Mouse (Mus musculus) activated CD4-positive, CD25-positive, alpha-beta regulatory T cell, adult 4 months (primary cell): Measurements from ENCODE around the gene Lrrc4c. TPM values are rescaled to one million over a fixed set of nuclear protein-coding genes. Genes with fewer than 3 reads are reported as not detected.

Experiments used
- ATAC-seq: one replicate; pipeline ENCODE4 v1.8.0; 2017
- polyA plus RNA-seq, 2 experiments: library from polyadenylated mRNA; unstranded; fragments of 100-300 nt; shearing (Covaris generic); gene quantifications; one replicate each; pipeline ENCODE4 v1.2.1; 2017

The Lrrc4c gene
- polyA plus RNA-seq, 2 experiments from 2014 or later: 0.74 TPM; not detected in 1

DNA sequence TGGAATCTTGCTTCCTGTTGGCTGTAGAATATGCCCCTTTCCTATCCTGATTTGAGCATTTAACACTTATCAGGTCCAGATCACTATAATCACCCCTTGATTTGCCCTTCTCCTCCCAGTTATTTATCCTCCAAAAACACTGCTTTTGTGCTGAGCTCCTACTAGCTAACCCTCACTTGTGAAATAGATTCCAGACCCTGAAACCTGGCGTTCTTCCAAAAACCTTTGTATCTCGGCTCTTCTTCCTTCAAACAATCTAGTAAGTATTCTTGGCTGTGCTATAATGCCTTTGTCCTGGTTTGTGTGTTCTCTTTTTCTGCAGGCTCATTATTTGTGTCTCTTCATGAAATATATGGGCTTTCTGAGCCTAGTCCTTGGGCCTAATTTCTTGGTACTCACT is 1167.6 kb downstream of the Lrrc4c start:
- ATAC-seq: no peak

DNA sequence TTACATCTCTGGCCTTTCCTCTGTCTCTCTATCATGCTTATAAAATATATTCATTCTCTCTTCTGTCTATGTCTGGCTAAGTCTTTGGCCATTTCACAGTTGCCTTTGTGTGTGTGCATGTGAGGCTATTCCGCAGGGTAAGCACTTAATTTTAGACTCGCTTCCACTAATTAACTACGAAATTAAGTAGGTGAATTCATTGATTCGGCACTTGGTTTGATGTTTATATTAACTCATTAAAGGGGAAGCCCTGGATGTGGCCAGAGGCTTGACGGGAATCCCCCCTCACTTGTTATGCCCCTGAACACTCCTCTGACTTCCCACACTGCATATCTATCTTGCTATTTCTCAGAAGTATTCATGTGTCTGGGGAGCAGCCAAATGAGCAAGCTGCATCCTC is 1169.6 kb downstream of the Lrrc4c start:
- ATAC-seq: no peak

DNA sequence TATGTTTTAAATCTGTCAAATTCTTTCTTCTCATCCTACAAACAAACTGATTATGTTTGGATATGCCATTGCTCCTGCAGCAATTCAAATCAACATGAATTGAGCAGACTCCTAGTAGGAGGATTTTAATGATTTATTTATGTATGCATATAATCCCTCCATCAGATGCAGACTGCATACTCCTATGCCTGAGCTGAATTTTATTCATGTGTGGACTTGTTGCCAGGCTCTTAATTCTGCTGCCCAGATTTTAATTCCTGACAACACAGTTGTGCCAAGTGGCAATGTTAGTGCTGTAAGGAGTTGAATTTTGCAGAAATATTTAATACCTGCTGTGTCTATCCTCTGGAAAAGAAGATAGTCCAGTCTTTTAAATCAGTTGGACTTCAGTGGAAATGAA is 1179.1 kb downstream of the Lrrc4c start:
- no peak for ATAC-seq

DNA sequence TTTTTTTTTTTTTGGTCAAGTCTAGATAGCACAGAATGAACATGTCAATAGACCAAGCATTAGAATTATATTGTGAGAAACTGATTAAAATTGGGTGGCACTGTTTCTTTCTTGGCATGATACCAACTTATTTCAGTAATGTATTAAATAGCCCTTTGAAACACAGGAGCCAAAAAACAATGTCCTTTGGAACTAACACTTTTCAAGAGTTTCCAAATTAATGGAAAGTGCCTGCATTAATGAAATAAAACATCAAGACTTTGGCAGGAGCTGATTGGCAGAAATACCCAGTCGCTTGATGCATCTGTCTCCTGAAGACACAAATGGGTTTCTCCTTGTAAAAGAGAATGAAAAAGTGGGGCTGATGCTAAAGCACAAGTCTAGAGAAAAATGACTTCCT is 1184.5 kb downstream of the Lrrc4c start:
- ATAC-seq: no peak

DNA sequence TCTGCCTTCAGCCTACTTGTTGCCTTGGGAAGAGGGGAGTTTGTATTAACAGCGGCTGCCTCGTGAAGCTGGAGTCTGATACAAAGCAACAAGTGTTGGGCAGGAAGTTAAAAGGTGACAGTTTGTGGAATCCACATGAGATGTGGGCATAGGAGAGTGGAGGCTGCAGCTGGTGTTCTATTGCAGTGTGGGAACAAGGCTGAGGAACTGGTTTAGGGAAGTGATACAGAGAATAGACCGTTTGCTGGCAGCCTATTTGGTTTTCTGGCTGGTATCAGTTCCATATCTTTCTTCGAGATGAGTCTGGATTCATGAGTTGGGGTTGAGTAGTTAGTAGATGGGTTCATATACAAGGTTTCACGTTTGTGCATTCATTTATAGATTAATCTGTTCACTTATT is 1186.9 kb downstream of the Lrrc4c start:
- ATAC-seq: no peak

DNA sequence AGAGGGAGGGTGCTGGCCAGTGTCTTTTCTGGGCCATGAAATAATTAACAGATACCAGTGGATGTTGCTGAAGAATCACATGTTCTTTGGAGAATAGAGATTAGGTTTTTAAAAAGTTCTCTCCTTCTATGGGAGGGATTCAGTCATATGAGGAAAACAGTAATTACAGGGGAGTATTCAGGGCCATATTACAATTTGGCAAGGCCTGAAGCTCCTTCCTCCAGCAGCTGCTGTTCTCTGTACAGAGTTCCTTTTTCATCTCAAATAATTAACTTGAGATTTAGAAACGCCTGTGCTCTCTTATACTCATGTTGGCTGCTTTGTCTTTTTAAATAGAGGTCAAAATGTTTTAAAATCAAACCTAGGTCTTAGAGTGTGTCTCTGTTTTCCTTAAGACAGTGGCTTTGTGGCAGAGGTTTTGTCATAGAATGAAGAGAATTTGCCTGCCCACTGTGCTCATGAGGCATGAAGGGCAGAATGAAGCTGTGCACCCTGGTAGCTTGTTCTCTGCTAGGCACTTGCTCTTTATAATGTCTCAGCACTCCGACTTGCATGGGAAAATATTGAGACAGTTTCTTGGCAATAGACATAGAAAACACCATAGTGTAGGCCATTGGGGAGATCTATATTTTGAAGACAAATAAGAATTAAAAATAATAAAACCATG is 1206.4 kb downstream of the Lrrc4c start:
- ATAC-seq: no peak

DNA sequence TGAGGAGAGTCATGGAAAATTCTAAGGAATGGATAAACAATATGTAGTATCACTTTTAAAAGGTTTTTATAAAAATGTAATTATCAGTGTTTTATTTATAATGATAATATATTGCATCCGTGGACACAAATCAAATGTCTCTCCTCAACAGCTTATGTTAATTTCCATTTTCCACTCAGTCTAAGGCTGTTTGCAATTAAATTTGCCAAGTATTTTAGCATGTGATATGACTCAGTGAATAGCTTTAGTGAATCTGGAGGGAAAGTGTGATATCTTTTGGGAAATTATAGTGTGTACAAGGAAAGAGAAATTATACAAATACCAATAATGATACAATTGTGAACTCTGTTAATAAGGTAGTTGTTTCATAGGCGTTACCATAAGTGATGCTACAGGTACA is 1207.1 kb downstream of the Lrrc4c start:
- ATAC-seq: no peak

DNA sequence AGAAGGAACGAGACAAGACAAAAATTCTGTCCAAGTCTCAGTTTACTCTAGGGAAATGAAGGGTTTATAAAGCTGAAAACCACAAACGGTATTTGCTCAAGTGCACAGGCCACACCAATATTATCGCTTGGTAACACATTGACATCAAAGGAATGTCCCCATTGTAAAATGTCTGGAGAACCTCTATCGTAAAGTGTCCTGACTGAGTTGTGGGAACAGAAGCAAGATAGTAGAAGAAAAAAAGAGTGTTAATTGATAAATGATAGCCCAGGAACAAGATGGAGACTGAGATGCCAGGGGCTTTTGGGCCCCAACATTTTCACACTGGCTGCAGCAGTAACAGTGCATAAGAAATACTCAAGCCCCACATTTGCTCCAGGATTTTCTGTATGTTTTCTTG is 1212.7 kb downstream of the Lrrc4c start:
- ATAC-seq: no peak

DNA sequence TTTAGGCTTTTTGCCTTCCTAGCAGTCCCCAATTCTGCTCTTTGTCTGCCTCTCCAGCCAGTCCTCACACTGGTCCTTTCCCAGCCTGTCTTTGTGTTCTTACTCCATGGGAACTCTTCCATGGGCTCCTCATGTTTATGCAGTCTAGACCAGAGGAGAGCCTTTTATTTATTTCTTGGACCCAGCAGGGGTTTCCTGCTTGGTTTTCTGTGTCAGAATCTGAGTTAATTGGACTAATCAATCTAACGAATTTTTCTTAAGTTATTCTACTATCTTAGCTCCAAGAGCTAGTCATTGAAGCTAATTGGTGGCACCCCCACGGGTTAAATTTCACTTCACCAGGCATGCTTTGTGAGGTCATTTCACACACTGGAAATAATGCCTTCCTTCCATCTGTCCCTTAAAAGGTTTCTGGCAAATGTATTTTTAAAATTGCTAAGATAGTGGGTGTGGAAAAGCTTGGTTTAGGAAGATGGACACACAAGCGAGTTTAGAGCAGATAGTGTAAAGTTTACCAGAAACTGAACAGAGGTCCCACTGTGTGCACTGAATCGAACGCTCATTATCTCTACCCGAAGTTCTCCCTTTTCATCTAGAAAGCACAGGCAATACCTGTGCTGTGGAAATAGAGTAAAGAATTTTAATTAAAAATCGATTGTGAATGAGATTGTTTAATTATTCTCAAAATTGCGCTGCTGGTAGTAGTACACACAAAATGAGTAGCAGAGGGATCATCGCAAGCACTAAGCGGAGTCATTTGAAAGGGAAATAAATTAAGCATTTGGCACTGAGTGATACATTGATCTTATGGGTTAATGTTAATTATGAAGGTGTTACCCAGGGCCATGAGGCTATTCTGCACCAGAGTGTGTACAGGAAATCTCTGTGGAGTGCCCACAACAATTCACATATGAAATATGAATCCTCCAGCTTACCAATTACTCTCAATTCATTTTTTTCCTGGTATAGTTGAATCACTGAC is 1226.0 kb downstream of the Lrrc4c start:
- no peak for ATAC-seq

DNA sequence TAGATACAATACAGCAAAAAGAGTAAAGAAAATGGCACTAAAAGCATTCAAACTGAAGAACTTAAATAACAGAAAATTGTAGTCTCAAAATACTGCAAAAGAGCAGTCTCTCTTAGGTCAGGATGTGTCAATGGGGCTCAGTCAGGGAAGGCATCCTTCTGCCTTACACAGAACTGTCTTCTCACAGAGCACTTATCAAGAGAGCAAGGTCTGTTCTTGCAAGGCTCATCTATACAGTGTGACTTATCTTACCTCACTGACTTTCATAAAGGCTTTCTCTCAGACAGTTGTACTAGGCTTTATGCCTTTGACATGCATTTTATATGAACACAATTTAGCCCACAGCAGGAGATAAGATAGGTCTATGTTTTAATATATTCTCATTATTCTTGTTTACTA is 1226.7 kb downstream of the Lrrc4c start:
- ATAC-seq: no peak

DNA sequence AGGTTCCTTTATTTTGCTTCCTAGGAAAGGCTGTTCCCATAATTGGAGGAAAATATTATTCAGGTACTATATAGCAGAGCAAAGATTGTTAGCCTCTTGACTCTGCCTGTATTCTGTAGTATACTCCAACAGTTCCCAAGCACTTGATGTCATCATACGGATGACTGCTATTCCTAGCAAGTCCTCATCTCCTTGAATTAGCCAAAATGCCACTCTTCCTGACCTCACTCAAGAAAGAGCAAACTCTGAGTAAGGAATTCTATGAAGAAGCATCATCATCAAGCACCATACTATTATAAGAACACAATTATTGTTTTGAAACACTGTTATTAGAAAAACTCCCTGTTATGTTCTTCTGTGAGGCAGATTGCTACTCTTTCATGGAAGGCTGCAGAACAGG is 1228.0 kb downstream of the Lrrc4c start:
- no peak for ATAC-seq

DNA sequence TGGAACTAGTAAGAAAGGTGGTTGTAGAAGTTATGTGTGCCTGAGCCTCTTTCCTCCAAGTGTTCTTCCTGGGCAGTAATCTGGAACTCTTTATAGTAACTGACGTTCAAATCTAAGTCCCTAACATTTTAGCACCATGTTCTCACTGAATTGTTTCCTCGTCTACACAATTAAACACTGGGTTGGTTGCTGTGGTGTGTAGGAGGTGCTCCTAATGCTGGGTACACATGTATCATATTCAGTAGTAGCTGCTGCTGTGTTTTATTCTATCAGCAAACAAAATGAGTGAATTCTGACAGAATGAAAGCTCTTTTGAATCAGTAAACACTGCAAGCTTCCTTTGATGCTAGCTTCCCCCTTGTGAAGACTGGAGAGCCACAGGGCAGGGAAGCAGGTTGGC is 1246.5 kb downstream of the Lrrc4c start:
- no peak for ATAC-seq

DNA sequence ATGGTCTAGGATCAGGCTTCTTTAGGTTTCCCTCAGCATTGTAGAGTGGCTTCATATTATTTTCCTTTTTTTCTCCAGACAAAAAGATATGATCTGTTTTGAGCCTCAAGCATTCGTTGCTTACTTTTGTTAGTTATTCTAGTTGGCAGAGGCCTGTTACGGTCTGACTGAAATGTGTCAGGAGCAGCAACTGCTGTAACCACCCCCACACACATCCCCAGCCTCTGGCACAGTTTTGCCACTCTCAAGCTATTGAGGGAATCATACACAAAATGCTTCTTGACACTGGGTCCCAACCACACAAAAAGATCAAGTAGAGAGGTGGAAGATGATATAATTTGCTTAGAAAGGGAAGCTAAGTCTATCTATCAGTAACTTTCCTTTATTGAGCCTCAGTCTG is 1251.0 kb downstream of the Lrrc4c start:
- no peak for ATAC-seq

DNA sequence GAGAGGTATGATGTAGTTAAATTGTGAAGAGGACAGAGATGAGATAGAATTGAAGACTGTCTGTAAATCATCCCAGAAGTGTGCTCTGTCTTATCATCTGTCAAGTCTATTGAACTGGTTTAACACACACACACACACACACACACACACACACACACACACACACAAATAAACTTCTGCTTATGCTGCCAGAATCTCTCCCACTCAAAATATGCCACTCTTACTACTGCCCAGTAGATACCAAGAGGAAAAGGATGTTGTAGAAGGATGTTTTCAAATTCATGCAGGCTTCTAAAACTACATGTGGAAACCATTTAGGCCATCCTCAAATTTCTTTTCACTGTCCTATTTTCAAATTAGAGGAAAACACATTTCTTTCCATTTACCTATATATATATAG is 1257.0 kb downstream of the Lrrc4c start:
- ATAC-seq: no peak

DNA sequence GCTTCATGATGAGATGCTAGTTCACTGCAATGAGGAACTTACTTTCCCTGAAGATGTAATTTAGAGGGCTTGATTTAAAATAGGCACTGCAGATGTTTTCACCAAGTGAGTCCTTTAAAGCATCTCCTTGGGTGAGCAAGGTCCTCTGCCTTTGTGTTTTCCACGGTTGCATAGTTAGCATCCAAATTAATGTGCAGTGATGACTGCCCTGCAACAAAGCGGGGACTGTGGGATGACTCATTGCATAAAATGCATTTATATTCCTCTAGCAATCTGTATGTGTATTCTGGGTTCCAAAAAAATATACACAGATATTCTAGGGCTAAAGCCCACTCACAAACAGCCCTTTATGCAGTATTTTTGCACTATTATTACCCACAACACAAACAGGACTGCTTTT is 1263.2 kb downstream of the Lrrc4c start:
- ATAC-seq: no peak

DNA sequence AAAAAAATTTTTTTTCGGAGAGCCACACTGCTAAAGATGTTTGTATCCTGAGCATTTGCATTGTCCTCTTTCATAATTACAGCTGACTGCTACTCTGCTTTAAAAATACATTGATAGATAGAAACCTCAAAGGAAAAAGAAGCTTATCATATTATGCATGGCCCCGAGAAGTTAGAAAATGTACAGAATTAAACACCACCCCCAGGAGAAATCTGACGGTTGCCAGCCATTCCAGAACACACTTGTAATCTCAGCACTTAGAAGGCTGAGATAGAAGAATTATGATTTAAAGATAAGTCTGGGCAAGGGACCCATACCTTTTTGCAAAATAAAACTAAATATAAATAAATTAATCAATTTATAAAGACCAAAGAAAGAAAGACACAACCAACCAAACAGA is 1268.4 kb downstream of the Lrrc4c start:
- ATAC-seq: no peak

DNA sequence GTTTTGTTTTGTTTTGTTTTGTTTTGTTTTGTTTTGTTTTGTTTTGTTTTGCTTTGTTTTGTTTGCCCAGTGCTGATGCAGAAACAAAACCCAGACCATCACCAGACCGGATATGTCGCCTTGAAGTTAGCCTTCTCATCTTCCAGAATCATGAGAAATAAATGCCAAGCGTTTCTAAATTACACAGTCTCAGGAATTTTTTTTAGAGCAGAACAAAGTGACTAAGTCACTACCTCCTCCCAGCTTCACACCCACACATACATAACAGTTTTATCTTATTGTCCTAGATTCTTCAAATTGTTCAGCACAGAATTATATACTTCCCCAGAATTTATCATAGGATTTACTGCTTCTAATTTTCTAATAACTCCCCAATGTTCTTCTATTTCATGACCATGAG is 1272.6 kb downstream of the Lrrc4c start:
- no peak for ATAC-seq

DNA sequence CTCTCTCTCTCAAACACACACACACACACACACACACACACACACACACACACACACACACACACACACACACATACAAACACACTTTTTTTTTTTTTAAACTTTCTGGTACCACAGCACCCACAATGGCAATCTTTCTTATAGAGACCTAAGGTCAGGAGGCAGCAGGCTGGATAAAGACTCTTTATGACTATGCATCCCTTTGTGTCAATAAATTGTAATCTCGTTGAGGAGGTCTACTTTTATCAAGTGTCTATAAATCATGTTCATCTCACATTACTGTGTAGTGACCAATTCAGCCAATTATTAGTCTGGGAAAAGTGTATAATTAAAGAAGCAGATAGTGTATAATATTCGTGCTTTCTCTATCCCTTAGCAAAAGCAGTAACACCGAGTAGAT is 1286.2 kb downstream of the Lrrc4c start:
- no peak for ATAC-seq

DNA sequence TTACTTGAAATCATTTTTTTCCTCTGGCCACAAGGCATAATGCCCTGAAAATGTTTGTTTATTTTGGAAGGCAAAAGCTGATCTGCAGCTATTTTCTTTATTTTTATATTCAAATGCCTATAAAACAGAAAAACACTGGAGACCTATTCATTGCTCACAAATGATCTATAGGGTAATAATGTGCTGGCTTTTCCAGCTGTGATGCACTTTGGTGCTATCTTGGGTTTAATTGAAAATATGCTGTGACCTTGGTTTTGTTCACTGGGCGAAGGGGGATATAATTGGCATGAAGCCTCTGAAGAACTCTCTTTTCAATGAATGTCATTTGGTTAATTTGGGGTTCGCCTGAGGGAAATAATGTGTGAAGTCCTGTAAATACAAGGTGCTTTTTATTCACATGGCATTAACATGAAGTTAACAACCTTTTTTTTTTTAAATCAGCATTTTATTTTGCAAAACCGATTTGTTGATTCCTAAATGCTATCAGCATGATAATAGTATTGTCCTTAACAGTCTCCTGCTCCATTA is 1286.8 kb downstream of the Lrrc4c start:
- ATAC-seq: no peak

DNA sequence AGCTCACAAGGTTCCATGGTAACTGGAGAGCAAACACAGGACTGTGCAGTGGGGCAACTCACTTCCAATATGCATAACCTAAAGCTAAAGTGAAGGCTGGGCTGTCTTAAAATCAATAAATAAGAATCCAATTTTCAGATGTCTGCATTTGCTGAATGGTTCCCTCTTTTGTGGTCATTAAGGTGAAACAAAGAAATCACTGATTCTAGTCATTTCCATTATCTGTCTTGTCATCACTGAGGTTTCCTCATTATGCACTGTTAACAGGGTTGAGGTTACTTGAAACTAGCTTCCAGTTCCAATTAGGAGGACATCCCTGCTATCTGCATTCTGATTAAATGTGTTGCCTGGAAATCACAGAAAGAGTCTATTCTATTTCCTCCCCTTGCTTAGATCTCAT is 1291.5 kb downstream of the Lrrc4c start:
- no peak for ATAC-seq

DNA sequence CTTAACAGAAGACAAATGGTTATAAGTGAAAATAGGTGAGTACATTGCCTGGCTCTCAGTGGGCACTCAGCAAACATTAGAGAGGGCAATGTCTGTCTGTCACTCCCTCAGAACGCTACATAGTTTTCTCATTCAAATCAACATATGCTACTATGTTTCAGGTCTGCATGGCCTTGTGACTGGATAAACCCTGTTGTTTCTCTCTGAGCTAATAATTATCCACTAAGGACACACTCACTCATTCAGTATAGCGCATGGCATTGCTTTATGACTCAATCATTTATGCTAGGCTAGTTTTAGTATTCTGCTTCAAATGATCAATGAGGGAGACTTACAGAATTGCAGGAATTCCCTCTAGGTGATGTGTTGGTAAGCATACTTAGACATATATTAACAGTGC is 1292.6 kb downstream of the Lrrc4c start:
- no peak for ATAC-seq

DNA sequence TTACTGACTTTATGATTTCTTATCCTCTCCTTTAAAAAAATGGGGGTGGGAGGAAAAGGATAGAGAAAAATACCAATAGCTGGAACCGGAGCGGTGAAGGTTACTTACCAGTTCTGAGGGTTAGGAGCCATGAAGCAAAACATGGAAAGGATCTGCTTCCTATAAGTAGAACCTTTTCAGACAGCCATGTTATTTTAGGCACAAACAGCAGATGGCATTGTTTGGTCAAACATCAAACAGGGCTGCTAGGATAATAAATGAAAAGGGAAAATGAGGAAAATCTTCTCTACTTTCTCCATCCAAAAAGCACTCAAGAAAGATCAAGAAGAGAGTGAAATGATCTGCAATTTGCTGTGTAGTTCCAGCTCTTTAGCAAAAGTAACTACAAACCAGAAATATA is 1296.8 kb downstream of the Lrrc4c start:
- ATAC-seq: no peak

DNA sequence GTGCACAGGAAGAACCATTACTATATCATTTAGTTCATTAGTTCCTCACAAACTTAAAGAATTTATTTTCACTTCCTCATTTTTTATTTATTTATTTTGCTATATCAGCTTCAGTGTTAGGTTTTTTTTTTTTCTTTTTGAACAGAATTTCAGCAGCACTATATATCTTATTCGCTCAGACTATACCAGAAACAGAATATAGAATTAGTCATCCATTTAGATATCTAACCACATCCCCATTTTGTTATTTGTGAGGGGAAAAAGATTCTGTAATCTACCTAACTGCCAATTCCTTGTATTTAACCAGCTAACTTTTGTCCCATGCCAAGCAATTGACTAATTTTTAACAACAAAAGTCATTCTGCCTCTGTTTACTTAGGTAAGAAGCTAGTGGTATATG is 1300.6 kb downstream of the Lrrc4c start:
- no peak for ATAC-seq

DNA sequence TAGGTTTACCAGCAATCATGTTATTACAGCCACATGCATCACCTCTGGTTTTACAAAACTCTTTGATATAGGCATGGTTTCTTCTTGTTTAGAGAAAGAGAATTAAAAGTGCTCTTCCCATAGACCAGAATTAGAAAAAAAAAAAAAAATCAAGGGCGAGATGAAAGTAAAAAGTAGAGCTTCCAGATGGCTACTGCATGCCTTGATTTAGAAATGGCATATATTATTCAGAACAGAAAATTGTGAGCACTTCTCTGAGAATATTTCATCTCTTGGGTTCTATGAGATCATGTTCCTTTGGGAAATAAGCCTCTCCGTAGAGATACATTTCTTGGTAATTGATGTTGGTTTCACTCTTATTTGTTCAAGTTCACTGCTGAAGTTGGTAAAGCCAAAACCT is 1322.0 kb downstream of the Lrrc4c start:
- ATAC-seq: no peak
